Mouse (Mus musculus) bone marrow macrophage, adult 2 months (primary cell): ENCODE data around the gene Cyp2c55.

Experiments
- CTCF ChIP-seq: IDR thresholded peaks from 2 replicates; pipeline ENCODE4 v1.5.1; 2012; ENCODE audit warnings: low read depth, mild to moderate bottlenecking, low read length, moderate library complexity
- POLR2A ChIP-seq: IDR thresholded peaks from 2 replicates; pipeline ENCODE4 v1.6.1; 2012; ENCODE audit warnings: mild to moderate bottlenecking, low read depth, low read length, borderline replicate concordance

DNA sequence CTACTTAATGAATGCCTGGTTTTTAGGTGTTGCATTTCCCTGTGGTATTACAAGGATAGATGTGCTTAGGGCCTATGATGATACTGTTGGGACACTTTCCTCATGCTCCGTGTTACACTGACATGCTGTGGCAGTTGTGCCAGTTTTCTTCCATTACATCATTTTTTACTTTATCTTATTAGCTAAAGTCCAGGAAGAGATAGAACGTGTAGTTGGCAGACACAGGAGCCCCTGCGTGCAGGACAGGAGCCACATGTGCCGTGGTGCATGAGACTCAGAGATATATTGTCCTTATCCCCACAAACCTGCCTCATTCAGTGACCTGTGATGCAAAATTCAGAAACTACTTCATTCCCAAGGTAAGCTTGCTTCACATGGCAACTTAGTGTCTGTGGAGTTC is 8.6 kb upstream of the Cyp2c55 start:
- TF ChIP-seq CTCF (no peak), POLR2A (no peak)
